Mouse (Mus musculus): ENCODE measurements around the gene Dusp6.

Gene Dusp6

GRCm38 (mm10) chr10:99268421-99269300 is 5.6 kb downstream of the Dusp6 start:
- in situ Hi-C loops (cut with MboI; ENCODE audit: low pct_unique_long_range_greater_than_20kb in 1 of 2, low sequenced_read_pairs in 2 of 2, unreplicated experiment in 1 of 2) = no loop called here

- in situ Hi-C loops (cut with MboI; ENCODE audit: low pct_unique_long_range_greater_than_20kb in 1 of 2, low sequenced_read_pairs in 2 of 2, unreplicated experiment in 1 of 2) = no loop called here
Observed at GRCm38 (mm10) chr10:99269301-99269701, 6.3 kb downstream of the Dusp6 start.

DNA sequence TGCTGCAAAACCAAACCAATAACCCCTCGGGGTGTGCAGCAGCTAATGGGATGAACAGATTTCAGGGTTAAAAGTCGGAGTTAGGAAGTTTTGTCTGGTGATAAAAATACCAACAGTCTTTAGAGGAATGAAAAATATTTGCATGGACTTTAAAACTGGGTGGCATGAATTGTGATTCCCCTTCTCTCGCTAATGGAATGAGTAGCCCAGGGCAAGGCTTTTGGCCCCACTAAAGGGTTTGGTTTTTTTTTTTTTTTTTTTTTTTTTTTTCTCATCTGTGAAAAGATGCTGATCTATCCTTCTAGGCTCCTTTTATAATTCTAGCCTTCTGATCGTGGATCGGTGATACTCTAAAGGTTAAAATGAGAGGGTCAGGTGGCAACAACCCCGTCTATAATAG is 6.7 kb downstream of the Dusp6 start:
- in situ Hi-C loops (cut with MboI; ENCODE audit: low pct_unique_long_range_greater_than_20kb in 1 of 2, low sequenced_read_pairs in 2 of 2, unreplicated experiment in 1 of 2) = no loop called here

GRCm38 (mm10) chr10:99270406-99270805 is 7.4 kb downstream of the Dusp6 start:
- in situ Hi-C loops (cut with MboI; ENCODE audit: low pct_unique_long_range_greater_than_20kb in 1 of 2, low sequenced_read_pairs in 2 of 2, unreplicated experiment in 1 of 2) = no loop called here

GRCm38 (mm10) chr10:99271016-99271415 is 8.0 kb downstream of the Dusp6 start:
- in situ Hi-C loops (cut with MboI; ENCODE audit: low pct_unique_long_range_greater_than_20kb in 1 of 2, low sequenced_read_pairs in 2 of 2, unreplicated experiment in 1 of 2) = no loop called here

DNA sequence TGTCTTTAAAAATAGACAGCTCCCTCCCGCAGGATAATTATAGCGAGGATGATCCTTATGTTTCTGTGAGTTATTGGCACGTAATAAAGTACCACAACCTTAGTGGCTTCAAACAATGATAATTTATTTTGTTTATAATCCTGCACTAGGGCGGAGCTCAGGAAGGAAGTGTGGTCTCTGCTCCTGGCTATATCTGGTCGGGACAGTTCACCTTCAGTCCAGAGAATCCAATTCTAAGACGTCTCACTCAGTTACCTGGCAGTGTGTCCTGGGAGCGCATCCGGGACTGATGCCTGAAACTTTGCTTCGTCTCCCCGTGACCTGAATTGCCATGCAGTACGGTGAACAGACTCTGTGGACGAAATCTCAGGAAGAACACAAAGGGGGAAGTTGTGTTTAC is 10.0 kb downstream of the Dusp6 start:
- in situ Hi-C loops (cut with MboI; ENCODE audit: low pct_unique_long_range_greater_than_20kb in 1 of 2, low sequenced_read_pairs in 2 of 2, unreplicated experiment in 1 of 2) = no loop called here

DNA sequence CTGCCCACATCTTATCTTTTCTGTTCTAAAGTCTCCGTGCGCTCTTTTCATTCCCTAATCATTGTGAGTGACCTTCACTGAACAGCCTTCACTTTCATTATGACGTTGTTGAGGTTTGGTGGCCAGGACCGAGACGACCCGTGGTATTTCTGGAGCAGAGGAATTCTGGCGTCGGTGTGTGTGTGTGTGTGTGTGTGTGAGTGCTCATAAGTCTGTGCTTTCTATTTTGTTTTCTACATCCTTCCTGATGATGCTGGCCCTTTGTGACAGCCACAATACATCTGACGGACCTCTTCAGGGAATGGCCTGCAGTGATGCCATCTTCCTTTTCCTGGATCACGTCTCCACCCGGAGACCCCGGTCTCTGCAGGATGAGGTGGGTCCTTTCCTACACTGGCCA is 11.6 kb downstream of the Dusp6 start:
- in situ Hi-C loops (cut with MboI; ENCODE audit: low pct_unique_long_range_greater_than_20kb in 1 of 2, low sequenced_read_pairs in 2 of 2, unreplicated experiment in 1 of 2) = no loop called here

- in situ Hi-C loops (cut with MboI; ENCODE audit: low pct_unique_long_range_greater_than_20kb in 1 of 2, low sequenced_read_pairs in 2 of 2, unreplicated experiment in 1 of 2) = no loop called here
Observed at GRCm38 (mm10) chr10:99279067-99279880, 16.2 kb downstream of the Dusp6 start.

- in situ Hi-C loops (cut with MboI; ENCODE audit: low pct_unique_long_range_greater_than_20kb in 1 of 2, low sequenced_read_pairs in 2 of 2, unreplicated experiment in 1 of 2) = no loop called here
Observed at GRCm38 (mm10) chr10:99283981-99284385, 21.0 kb downstream of the Dusp6 start.

GRCm38 (mm10) chr10:99284918-99285317 is 21.9 kb downstream of the Dusp6 start:
- in situ Hi-C loops (cut with MboI; ENCODE audit: low pct_unique_long_range_greater_than_20kb in 1 of 2, low sequenced_read_pairs in 2 of 2, unreplicated experiment in 1 of 2) = no loop called here

DNA sequence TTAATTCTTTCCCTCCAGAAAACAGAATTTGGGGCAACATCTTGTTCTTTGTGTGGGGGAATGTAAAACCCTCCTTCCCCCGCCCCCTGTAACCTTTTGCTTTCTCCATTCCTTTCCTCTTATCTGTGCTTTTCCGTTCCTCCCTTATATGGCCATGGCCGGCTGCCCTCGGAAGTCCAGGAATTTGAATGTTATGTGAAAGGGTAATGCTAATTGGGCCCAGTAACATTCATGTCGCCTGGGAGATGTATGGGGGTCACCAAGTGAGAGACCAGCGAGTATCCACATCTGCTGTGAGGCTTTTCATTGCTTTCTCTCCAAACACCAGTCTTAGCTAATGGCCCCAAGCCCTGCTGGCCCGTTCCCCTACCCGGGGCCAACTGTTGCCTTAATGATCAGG is 22.7 kb downstream of the Dusp6 start:
- in situ Hi-C loops (cut with MboI; ENCODE audit: low pct_unique_long_range_greater_than_20kb in 1 of 2, low sequenced_read_pairs in 2 of 2, unreplicated experiment in 1 of 2) = no loop called here

GRCm38 (mm10) chr10:99286213-99286612 is 23.2 kb downstream of the Dusp6 start:
- in situ Hi-C loops (cut with MboI; ENCODE audit: low pct_unique_long_range_greater_than_20kb in 1 of 2, low sequenced_read_pairs in 2 of 2, unreplicated experiment in 1 of 2) = no loop called here

GRCm38 (mm10) chr10:99286787-99287186 is 23.8 kb downstream of the Dusp6 start:
- in situ Hi-C loops (cut with MboI; ENCODE audit: low pct_unique_long_range_greater_than_20kb in 1 of 2, low sequenced_read_pairs in 2 of 2, unreplicated experiment in 1 of 2) = no loop called here

DNA sequence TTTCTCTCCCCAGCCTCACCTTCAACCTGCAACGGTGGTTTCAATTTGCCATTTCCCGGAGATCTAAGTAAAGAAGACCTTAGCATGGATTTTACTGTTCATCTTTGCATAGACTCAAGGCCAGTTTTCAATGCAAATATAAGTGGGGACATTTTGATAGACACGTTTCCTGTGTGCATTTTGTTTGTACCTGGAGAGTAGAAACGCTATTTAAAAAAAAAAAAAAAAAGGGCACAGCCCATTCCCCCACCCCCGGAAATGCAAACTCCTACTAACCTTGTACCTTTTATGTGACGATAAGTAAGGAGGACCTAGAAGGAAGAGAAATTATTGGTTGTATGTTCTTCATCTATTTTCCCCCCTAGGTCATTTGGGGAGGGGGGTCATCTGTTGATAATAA is 24.2 kb downstream of the Dusp6 start:
- in situ Hi-C loops (cut with MboI; ENCODE audit: low pct_unique_long_range_greater_than_20kb in 1 of 2, low sequenced_read_pairs in 2 of 2, unreplicated experiment in 1 of 2) = no loop called here

DNA sequence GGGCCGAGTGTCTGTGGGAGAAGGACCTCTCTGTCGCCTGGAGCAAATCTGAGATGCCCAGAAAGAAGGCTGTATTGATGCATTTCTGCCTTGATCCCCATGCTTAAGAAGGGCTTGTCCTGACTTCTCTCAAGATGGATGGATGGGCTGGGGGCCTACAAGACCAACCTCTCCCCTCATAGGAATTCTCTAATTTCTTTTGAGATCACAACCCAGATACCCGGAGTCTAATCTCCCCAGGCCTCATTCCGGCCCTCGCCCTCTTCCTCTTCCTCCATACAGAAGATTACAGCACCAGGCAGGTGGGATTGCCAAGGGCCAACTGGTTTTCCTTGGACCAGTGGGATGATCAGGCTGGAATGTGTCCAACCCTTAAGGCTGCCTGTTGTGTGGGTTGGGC is 26.1 kb downstream of the Dusp6 start:
- in situ Hi-C loops (cut with MboI; ENCODE audit: low pct_unique_long_range_greater_than_20kb in 1 of 2, low sequenced_read_pairs in 2 of 2, unreplicated experiment in 1 of 2) = no loop called here

- in situ Hi-C loops (cut with MboI; ENCODE audit: low pct_unique_long_range_greater_than_20kb in 1 of 2, low sequenced_read_pairs in 2 of 2, unreplicated experiment in 1 of 2) = no loop called here
Observed at GRCm38 (mm10) chr10:99293111-99293640, 30.1 kb downstream of the Dusp6 start.

GRCm38 (mm10) chr10:99297721-99298120 is 34.7 kb downstream of the Dusp6 start:
- in situ Hi-C loops (cut with MboI; ENCODE audit: low pct_unique_long_range_greater_than_20kb in 1 of 2, low sequenced_read_pairs in 2 of 2, unreplicated experiment in 1 of 2) = no loop called here

DNA sequence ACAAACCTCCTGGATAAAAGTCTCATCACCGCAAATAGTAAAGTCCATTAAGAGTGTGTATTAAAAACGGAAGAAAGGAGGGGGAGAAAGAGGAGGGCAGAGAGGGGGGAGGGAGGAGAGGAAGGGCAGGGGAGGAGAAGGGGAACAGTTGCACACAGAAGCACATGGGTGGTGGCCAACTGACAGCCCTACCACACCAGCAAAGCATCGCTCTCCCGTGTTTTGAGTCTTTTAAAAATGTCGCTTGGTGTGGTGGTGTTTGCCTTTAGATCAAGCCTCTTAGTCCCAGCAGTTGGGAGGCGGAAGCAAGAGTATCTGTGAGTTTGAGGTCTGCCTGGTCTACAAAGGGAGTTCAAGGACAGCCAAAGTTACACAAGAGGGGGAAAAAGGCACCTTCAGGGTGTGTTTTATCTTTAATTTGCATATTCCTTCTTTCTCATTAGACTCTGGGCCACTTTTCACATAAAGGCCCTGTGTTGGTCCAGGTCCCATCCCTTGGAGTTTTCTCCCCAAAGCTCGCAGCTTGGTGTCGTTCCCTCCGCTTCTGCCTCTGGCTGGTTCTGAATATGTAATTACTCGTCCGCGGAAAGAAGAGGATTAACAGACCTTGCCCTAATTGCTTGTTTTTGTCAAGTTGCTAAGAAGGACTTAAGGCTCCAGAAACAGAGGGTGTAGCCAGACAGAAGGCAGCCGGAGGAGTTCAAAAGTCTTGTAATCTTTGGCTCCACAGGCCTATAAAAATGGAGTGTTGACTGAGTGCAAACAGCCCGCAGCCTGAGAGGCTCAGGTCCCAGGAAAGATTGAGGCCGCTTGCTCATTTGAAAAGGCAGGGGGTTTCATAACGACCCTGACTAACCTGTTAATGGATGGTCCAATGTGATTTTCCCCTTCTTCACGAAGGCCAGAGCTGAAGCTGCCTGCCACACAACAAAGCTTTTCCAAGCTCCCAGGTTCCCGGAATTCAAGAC is 35.6 kb downstream of the Dusp6 start:
- in situ Hi-C loops (cut with MboI; ENCODE audit: low pct_unique_long_range_greater_than_20kb in 1 of 2, low sequenced_read_pairs in 2 of 2, unreplicated experiment in 1 of 2) = no loop called here

Data from mouse embryonic stem cell (cell line).